Mouse (Mus musculus): ENCODE data around the gene Agpat3.

DNA sequence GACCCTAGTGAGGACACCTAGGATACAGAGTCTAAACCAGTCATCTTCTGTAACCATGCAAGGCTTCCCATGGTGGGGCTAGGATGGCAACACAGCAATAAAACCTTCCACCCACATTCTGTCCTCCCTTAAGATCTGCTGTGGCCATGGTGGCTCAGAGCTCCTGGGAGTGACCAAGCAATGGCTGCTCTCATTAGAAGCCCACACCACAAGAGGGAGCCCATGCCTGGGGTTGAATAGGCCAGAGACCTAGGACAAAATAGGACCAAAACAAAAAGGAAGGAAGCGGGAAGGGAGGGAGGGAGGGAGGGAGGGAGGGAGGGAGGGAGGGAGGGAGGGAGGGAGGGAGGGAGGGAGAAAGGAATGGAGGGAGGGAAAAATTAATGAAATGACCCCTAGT, 29.5 kb downstream of the Agpat3 start:
- no peak for TF ChIP-seq ZNF384 (IDR thresholded peaks at IDR 0.05; ENCODE audit: low read depth, low read length)
- no peak for TF ChIP-seq E2F4 (IDR thresholded peaks at IDR 0.05; ENCODE audit: borderline replicate concordance, low read depth, low read length)
- TF ChIP-seq TAL1 (IDR thresholded peaks at IDR 0.05; ENCODE audit: low read length), result no peak

Data from MEL (cell line).